ENCODE assay signal across 7 mouse cellular contexts in the genomic region with DNA sequence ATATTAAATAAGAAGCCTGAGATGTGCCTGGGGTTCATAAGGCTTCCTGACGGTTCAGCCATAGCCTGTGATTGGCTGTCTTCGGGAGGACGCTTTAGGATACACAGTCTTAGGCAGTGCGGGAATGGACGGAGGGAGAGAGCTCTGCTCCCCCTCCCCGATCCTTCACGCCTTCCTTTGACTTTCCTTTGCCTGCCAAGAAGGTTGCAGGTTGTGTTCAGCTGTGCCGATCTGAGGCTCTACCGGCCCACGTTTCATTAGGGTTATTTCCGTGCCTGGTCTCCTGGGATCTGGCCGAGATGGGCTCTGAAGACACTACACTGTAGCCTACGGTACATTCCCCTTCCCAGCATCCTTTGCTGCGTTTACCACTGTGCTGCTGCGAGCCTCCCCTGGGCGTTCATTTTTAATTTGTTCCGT. TPM values are rescaled to one million over a fixed set of nuclear protein-coding genes. Genes with fewer than 3 reads are reported as not detected.
DNase-seq lines count a peak whose midpoint lies in the region; ATAC-seq and TF ChIP-seq lines count a peak whose summit lies in the region.

No protein-coding gene starts in this region.

- H3K9me3 ChIP-seq in hindbrain, embryonic 13.5 days = no peaks in the 10 kb centered on the region
- no peaks in the 10 kb centered on the region for H3K9me3 ChIP-seq in midbrain, embryonic 15.5 days
- H3K9me3 ChIP-seq in intestine, postnatal 0 days (ENCODE audit: control insufficient read depth) = no peaks in the 10 kb centered on the region

- H3K27me3 ChIP-seq in hindbrain, embryonic 13.5 days = no peaks in the 10 kb centered on the region
- H3K27me3 ChIP-seq in midbrain, embryonic 15.5 days (replicated peaks) = no peaks in the 10 kb centered on the region
- no peaks in the 10 kb centered on the region for H3K27me3 ChIP-seq in intestine, postnatal 0 days (replicated peaks; ENCODE audit: control insufficient read depth, insufficient read depth, low read length)

- TF ChIP-seq POLR2A in bone marrow, adult 2 months (IDR thresholded peaks at IDR 0.05; ENCODE audit: borderline replicate concordance, control insufficient read depth, low read depth, low read length) = no peak

- no peak for TF ChIP-seq CTCF in bone marrow, adult 2 months (IDR thresholded peaks at IDR 0.05; ENCODE audit: control insufficient read depth, insufficient read depth, low read length)
- no peak for TF ChIP-seq CTCF in intestine, postnatal 0 days (IDR thresholded peaks at IDR 0.05; ENCODE audit: low read depth)

- ATAC-seq in hindbrain, embryonic 13.5 days (ENCODE audit: low FRiP score) = peak; percentile 66
- ATAC-seq in midbrain, embryonic 15.5 days (replicated peaks) = peak; percentile 30; the same call in 1 of the 2 replicates
- no peak for ATAC-seq in intestine, postnatal 0 days

- DNase-seq in left cerebral cortex, postnatal 36 days (ENCODE audit: low spot score in 2 of 2) = peak; percentile 37 to 44
- no peak for DNase-seq in left cerebral cortex, adult 9 months (ENCODE audit: low spot score in 2 of 2)
- DNase-seq in urinary bladder, postnatal 25 days (ENCODE audit: low spot score) = no peak

- H3K4me2 ChIP-seq in hindbrain, embryonic 13.5 days = peak overlapping the region; percentile 31; the same call in 1 of the 2 replicates
- H3K4me2 ChIP-seq in midbrain, embryonic 15.5 days = peak overlapping the region; percentile 5; the same call in 1 of the 2 replicates
- H3K4me2 ChIP-seq in intestine, postnatal 0 days (replicated peaks; ENCODE audit: low read depth) = no peak overlapping the region

- H3K4me3 ChIP-seq in bone marrow, adult 2 months (replicated peaks; ENCODE audit: control insufficient read depth, low read depth, low read length) = peak overlapping the region; percentile 1
- H3K4me3 ChIP-seq in hindbrain, embryonic 13.5 days = 0 out of 2 replicates have a peak overlapping the region, but pooled peaks have one; percentile 8
- H3K4me3 ChIP-seq in midbrain, embryonic 15.5 days = no peak overlapping the region
- H3K4me3 ChIP-seq in intestine, postnatal 0 days (ENCODE audit: low read depth, low read length) = no peak overlapping the region

- 58% methylated on average over 17 of the region's 17 CpGs for WGBS in bone marrow, adult 2 months
- 66% methylated on average over 17 of the region's 17 CpGs for WGBS in hindbrain, embryonic 13.5 days
- WGBS in midbrain, embryonic 15.5 days = 76% methylated on average over 17 of the region's 17 CpGs
- 75% methylated on average over 17 of the region's 17 CpGs for WGBS in intestine, postnatal 0 days

- peaks cover 6% of the 10 kb centered on the region; the same call in 1 of the 2 replicates for H3K36me3 ChIP-seq in hindbrain, embryonic 13.5 days
- H3K36me3 ChIP-seq in midbrain, embryonic 15.5 days (replicated peaks) = no peaks in the 10 kb centered on the region
- H3K36me3 ChIP-seq in intestine, postnatal 0 days (ENCODE audit: control insufficient read depth, insufficient read depth) = no peaks in the 10 kb centered on the region

- H3K9ac ChIP-seq in hindbrain, embryonic 13.5 days = no peak overlapping the region
- no peak overlapping the region for H3K9ac ChIP-seq in midbrain, embryonic 15.5 days
- H3K9ac ChIP-seq in intestine, postnatal 0 days (ENCODE audit: low read depth, low read length) = no peak overlapping the region

- no peak overlapping the region; the same call in 1 of the 2 replicates for H3K27ac ChIP-seq in bone marrow, adult 2 months (ENCODE audit: control insufficient read depth, insufficient read depth, low read depth, low read length, poor library complexity)
- H3K27ac ChIP-seq in hindbrain, embryonic 13.5 days = peak overlapping the region; percentile 76
- peak overlapping the region; percentile 23; the same call in 1 of the 2 replicates for H3K27ac ChIP-seq in midbrain, embryonic 15.5 days
- H3K27ac ChIP-seq in intestine, postnatal 0 days (ENCODE audit: low read depth, low read length) = no peak overlapping the region

- H3K4me1 ChIP-seq in bone marrow, adult 2 months (ENCODE audit: control insufficient read depth, insufficient read depth, low read length) = no peaks in the 10 kb centered on the region; the same call in 1 of the 2 replicates
- peaks cover 7% of the 10 kb centered on the region for H3K4me1 ChIP-seq in hindbrain, embryonic 13.5 days (replicated peaks)
- H3K4me1 ChIP-seq in midbrain, embryonic 15.5 days = 0 out of 2 replicates have a peak, but pooled peaks cover 4% of the 10 kb centered on the region
- H3K4me1 ChIP-seq in intestine, postnatal 0 days (replicated peaks; ENCODE audit: control insufficient read depth, insufficient read depth, low read length) = no peaks in the 10 kb centered on the region

- intact Hi-C loops in left cerebral cortex, postnatal 36 days (cut with DNase I) = no loop called here

RNA-seq across cellular contexts. Expression of gene St3gal2, which starts 30.4 kb away (rescaled TPM):
- total RNA-seq in left cerebral cortex, postnatal 36 days (2021) = 10 to 100 TPM; 93.3 to 94.1 TPM
- 16.1 and 29.4 TPM in 2 replicates for polyA plus RNA-seq in bone marrow, adult 2 months (2011; ENCODE audit: insufficient read depth, insufficient read length, low replicate concordance, missing spikeins)
- polyA plus RNA-seq in hindbrain, embryonic 13.5 days (2015; fragmentation: Nextera tagmentation; extraction: Ambion mirVana) = 21.0 and 23.0 TPM in 2 replicates
- 28.0 and 29.2 TPM in 2 replicates for polyA plus RNA-seq in midbrain, embryonic 15.5 days (2015; fragmentation: Nextera tagmentation; extraction: Ambion mirVana)
- polyA plus RNA-seq in intestine, postnatal 0 days (2015; fragmentation: Nextera tagmentation; extraction: Ambion mirVana) = 4.9 and 5.1 TPM in 2 replicates

RNA-seq across cellular contexts. Expression of gene Ddx19a, which starts 47.5 kb away (rescaled TPM):
- total RNA-seq in left cerebral cortex, postnatal 36 days (2021) = 10 to 100 TPM; 26.6 to 30.7 TPM
- polyA plus RNA-seq in bone marrow, adult 2 months (2011; ENCODE audit: insufficient read depth, insufficient read length, low replicate concordance, missing spikeins) = 13.5 and 17.3 TPM in 2 replicates
- polyA plus RNA-seq in hindbrain, embryonic 13.5 days (2015; fragmentation: Nextera tagmentation; extraction: Ambion mirVana) = 11.5 and 11.6 TPM in 2 replicates
- 12.1 and 12.8 TPM in 2 replicates for polyA plus RNA-seq in midbrain, embryonic 15.5 days (2015; fragmentation: Nextera tagmentation; extraction: Ambion mirVana)
- 8.0 and 8.9 TPM in 2 replicates for polyA plus RNA-seq in intestine, postnatal 0 days (2015; fragmentation: Nextera tagmentation; extraction: Ambion mirVana)

RNA-seq across cellular contexts. Expression of gene Fuk, which starts 47.8 kb away (rescaled TPM):
- total RNA-seq in left cerebral cortex, postnatal 36 days (2021) = 10 to 100 TPM; 17.2 to 21.7 TPM
- polyA plus RNA-seq in bone marrow, adult 2 months (2011; ENCODE audit: insufficient read depth, insufficient read length, low replicate concordance, missing spikeins) = 4.6 and 10.9 TPM in 2 replicates
- 7.5 and 8.4 TPM in 2 replicates for polyA plus RNA-seq in hindbrain, embryonic 13.5 days (2015; fragmentation: Nextera tagmentation; extraction: Ambion mirVana)
- polyA plus RNA-seq in midbrain, embryonic 15.5 days (2015; fragmentation: Nextera tagmentation; extraction: Ambion mirVana) = 7.3 and 8.0 TPM in 2 replicates
- 6.2 and 6.9 TPM in 2 replicates for polyA plus RNA-seq in intestine, postnatal 0 days (2015; fragmentation: Nextera tagmentation; extraction: Ambion mirVana)

Comparison
In these comparisons a context has a peak if more than half of its experiments do, and no peak if none do; other contexts are left out.
1. DNase-seq: peak in left cerebral cortex, postnatal 36 days (2 of 2); none in left cerebral cortex, adult 9 months (0 of 2) and urinary bladder, postnatal 25 days (single experiment).
2. H3K27ac ChIP-seq: peak in hindbrain, embryonic 13.5 days (single experiment) and midbrain, embryonic 15.5 days (single experiment); none in bone marrow, adult 2 months (single experiment) and intestine, postnatal 0 days (single experiment).
3. H3K4me3 ChIP-seq: peak in bone marrow, adult 2 months (single experiment) and hindbrain, embryonic 13.5 days (single experiment); none in midbrain, embryonic 15.5 days (single experiment) and intestine, postnatal 0 days (single experiment).